Mouse (Mus musculus): ENCODE data around the gene Nyap1.

DNA sequence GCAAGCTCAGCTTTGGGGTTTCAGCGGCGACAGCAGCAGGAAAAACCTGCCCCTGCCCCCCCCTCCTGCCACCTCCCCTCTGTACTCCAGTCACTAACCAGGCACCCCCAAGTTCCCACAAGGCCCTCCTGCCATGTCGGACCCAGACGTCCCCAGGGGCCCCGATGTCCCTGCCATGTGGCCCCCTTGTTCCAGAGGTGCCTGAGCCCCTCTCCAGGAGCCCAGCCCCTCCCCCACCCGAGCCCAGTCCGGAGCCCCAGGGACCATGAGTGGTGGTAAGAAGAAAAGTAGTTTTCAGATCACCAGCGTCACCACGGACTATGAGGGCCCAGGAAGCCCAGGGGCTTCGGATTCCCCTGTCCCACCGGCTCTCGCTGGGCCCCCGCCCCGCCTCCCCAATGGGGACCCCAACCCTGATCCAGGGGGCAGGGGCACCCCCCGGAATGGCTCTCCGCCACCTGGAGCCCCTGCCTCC is 5.5 kb upstream of the Nyap1 start:
- TF ChIP-seq POLR2A (IDR thresholded peaks at IDR 0.05; ENCODE audit: insufficient read length, low read depth) = no peak
- TF ChIP-seq TCF12 (IDR thresholded peaks at IDR 0.05; ENCODE audit: insufficient read depth, poor library complexity, severe bottlenecking) = no peak
- no peak for TF ChIP-seq POLR2AphosphoS2 (IDR thresholded peaks at IDR 0.05; ENCODE audit: insufficient read length, low read depth)
- TF ChIP-seq CEBPB (IDR thresholded peaks at IDR 0.05; ENCODE audit: insufficient read depth, poor library complexity, severe bottlenecking) = no peak
- TF ChIP-seq E2F4 (IDR thresholded peaks at IDR 0.05; ENCODE audit: insufficient read depth) = no peak
- no peak for TF ChIP-seq TCF3 (IDR thresholded peaks at IDR 0.05; ENCODE audit: insufficient read length, low read depth)
- no peak for TF ChIP-seq SRF (IDR thresholded peaks at IDR 0.05; ENCODE audit: control insufficient read depth, insufficient read length, low read depth)
- TF ChIP-seq USF1 (IDR thresholded peaks at IDR 0.05; ENCODE audit: low read depth) = no peak

All from myocyte (in vitro differentiated cells).